Mouse (Mus musculus) mouse embryonic stem cell (cell line): Measurements from ENCODE around the gene Prnp.

Experiments
- in situ Hi-C, 2 experiments: fragments of 300-500 bp; cut with MboI; formaldehyde crosslinking; loops; 1 replicate in 1 of 2; 3 replicates in 1 of 2; pipeline ENCODE4 v1.14.3; 2019 to 2020; ENCODE audit warnings: low sequenced_read_pairs in 2 of 2, low pct_unique_long_range_greater_than_20kb in 1 of 2, mixed read lengths in 1 of 2; ENCODE audit not compliant: unreplicated experiment in 1 of 2

Gene Prnp

GRCm38 (mm10) chr2:131905025-131905424 lies 4.7 kb upstream of the Prnp start:
- in situ Hi-C loops = no loop called here

DNA sequence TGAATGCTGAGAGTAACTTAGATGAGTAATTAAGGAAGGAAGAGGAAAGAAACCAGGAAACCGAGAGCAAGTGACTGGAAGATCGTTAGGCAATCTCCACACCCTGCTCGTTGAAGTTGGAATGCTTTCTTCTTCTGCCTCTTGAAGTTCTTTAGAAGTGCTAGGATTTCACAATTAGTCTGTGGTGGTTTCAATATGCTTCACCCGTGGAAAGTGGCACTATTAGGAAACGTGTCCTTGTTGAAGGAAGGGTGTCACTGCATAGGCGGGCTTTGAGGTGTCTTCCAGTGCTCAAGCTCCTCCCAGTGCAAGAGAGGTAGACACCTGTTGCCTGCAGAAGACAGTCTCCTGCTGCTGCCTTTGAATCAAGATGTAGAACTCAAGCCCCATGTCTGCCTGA lies 4.0 kb upstream of the Prnp start:
- in situ Hi-C loops = no loop called here

GRCm38 (mm10) chr2:131906266-131906665 lies 3.5 kb upstream of the Prnp start:
- in situ Hi-C loops = no loop called here

GRCm38 (mm10) chr2:131906846-131907245 lies 2.9 kb upstream of the Prnp start:
- in situ Hi-C loops = no loop called here

DNA sequence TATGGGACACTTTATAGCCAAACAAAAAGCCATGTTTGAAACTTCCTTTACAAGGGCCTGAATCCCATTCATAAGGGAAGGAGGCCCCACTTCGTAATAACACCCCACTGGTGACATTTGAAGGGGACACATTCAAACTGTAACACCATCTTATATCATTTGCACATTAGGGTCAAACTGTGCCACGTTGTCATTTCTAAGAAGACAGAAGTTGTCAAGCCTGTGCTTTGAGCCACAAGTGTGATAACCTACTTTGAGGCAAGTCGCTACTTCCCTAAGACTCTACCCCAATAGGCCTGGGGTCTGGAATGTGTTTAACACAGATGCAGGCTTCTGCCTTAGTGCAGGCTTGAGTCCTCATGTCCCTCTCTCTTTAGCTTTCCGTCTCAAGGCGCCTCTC lies 2.4 kb upstream of the Prnp start:
- in situ Hi-C loops = no loop called here

- in situ Hi-C loops = no loop called here
Observed at GRCm38 (mm10) chr2:131908351-131908861, 1.3 kb upstream of the Prnp start.

DNA sequence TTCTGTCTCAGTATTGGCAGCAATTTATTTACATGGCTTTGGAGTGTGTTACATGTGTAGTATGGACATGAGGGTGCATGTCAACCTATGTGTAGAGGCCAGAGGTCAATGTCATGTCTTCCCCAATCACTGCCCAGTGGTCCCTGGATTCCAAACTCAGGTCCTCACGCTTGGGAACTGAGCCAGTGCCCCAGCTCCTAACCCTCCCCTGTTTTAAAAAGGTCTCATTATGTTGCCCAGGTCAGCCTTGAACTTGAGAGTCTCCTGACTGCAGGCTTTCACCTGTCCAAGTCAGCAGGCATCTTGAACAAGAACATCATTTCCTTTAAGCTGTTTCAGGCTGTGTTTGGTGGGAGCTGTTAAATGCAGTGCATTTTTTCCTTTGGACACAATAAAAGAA lies 822 bp upstream of the Prnp start:
- in situ Hi-C loops = no loop called here

DNA sequence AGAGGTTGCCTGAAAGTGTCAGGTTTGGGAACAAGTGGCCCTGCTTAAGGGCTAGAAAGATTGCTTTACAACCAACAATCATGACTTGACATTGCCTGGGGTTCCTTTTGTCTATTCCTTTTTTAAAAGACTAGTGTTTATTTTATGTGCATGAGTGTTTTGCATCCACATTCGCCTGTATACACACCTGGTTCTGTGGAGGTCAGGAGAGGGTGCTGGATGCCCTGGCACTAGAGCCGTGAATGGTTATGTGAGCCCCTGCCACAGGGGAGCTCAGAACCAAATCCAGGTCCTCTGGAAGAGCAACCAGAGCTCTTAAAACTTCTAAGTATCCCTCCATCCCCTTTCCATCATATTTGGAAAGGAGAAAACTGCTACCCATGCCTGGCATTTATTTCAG lies 1.1 kb downstream of the Prnp start:
- in situ Hi-C loops = no loop called here

DNA sequence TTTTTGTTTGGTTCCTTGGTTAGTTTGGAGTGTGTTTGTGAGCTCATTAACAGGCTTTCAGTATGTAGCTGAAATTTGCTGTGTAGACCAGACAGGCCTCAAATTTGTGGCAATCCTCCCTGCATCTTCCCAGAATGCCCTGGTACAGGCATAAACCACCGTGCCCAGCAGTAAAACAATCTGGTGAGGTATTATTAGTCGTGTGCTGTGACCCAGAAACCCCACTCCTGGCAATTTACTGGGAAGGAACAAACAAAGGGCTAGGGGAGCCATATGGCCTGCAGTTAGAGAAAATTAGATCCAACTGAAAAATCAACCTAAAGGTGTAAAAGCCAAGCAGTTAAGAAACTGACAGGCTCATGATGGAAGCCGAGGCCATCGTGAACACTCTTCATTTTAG lies 1.6 kb downstream of the Prnp start:
- in situ Hi-C loops = no loop called here

DNA sequence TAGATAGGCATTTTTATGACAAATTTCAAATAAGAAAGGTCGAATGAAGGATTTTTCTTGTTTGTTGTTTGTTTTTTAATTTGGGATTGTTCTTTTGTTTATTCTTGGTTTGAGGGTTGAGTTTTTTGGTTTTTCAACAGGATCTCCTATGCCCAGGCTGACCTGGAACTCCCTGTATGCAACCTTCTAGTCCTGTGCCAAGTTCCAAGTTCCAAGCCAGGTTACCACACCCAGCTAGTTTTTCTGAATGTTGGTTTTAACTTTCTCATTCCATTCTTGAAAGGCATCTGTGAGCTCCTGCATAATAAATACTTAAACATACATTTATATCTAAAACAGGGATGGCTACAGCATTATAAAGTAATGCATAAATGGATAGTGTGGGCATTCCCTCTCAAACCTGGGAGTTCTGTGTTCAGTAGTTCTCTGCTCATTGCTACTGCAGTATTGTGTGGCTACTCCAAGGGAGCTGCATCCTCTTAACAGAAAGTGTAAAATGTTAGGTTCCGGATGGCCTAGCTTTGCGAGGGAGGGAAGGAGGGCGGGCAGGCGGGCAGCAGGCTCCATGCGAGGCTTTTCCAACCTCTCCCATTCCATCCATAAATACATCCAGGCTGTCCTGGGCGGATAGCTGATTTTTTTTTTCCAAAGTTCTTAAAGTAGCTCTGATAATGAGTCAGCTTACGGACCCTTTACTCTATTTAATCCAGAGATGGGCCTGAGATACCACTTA lies 3.0 kb downstream of the Prnp start:
- in situ Hi-C loops = no loop called here

DNA sequence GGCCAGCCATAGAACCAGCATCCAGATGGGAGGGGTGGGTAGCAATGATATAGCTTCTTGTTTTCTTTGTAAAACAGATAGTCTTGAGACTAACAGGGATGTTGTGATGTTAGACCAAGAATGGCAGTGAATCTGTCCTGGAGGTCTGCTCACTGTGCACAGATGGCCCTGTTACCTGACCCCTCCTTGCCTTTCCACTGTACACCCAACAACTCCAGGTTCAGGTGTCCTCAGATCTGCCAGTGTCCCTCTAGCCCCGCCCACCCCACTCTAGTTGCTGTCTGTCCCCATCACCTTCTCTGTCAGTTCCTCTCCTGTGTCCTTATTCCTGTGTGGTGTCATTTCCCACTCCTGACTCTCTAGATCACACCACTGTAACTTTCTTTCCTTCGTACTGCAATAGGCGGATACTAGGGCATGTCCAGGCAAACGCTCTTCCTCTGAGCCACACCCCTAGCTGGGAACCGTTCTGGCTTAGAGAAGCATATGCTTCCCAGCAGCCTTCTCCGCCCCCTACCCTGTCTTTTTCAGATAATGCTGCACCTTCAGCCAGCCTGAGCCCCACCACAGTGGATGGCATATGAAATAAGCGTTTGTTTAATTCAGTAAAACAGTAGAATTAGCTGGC lies 22.7 kb downstream of the Prnp start:
- in situ Hi-C loops = loop anchor here in 1 of 2 experiments (25.0 kb wide), 2 partner anchors 120 to 370 kb away; partner anchors contain the start of gene Adra1d

DNA sequence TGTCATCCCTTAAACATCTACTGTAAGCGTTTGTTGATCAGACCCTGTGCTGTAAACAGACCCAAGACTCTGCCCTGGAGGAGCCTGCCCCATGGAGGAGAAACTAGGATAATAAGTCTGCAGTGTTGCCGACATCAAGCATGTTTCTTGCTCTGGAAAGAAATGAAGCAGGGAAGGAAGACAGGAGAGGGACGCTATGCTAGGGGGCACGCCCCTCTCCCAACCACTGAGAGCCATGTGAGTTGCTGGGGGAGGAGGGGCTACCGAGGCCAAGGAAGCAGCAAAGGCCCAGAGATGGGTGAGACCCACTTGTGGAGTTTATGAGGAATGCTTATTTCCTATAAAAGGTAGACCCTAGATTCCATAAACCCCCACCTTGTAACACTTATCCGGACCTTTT lies 23.3 kb downstream of the Prnp start:
- in situ Hi-C loops = loop anchor here in 1 of 2 experiments (25.0 kb wide), 2 partner anchors 121 to 371 kb away; partner anchors contain the start of gene Adra1d

- in situ Hi-C loops = loop anchor here in 1 of 2 experiments (25.0 kb wide), 2 partner anchors 121 to 371 kb away; partner anchors contain the start of gene Adra1d
Observed at GRCm38 (mm10) chr2:131933598-131933997, 23.9 kb downstream of the Prnp start.

DNA sequence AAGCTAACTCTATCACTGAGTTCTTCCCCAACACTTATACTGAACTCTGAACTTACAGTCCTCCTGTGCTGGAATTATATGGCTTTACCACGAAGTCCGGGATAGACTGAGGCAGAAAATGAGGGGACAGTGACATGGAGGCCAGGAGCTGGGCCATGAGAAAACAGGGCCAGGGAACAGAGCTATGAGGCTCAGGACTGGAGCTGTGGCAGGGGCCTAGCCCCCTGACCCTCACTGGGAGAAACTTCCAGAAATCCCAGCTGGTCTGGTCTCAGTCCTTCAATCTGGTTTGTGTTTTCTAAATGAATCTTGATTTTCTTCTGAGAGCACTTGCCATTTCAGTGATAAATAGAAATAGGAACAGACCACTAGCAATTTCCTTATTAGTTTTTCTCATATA lies 24.5 kb downstream of the Prnp start:
- in situ Hi-C loops = loop anchor here in 1 of 2 experiments (25.0 kb wide), 2 partner anchors 122 to 372 kb away; partner anchors contain the start of gene Adra1d

DNA sequence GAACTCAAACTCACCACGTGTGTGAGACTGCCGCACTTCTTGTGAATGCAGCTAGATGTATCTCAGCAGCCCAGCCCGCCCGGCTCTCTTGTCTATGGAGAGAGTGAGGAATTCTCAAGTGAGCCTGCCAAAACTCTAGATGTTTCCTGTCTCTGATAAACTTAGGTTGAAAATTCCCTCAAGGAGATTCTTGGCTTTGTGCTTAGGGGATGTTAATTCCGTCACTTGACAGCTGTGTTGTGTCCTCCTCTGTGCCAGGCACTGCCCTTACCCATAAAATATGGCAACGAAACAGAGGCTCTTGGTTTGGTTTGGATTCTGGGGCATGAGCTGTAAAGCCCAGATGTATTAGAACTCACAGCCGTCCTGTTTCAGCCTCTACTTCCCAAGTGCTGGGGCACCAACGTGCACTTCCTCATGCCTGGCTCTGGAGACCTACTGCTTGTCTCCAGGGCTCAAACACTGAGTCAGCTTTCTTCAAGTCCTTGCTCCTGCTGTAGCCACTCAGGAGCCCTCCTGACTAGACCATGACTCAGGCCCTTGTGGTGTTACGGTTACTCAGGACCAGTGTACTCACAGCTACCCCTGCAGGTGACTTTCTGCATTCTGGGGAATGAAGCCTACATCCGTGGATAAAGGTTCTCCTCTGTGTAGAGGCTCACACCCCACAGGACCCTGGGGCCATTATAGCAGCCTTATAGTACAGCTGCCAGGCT lies 25.8 kb downstream of the Prnp start:
- in situ Hi-C loops = loop anchor here (5.0 to 25.0 kb wide), 3 partner anchors 113 to 373 kb away; partner anchors contain the start of gene Adra1d (in 1 of the 2)

GRCm38 (mm10) chr2:131936410-131936809 lies 26.7 kb downstream of the Prnp start:
- in situ Hi-C loops = loop anchor here (5.0 to 25.0 kb wide), 3 partner anchors 114 to 374 kb away; partner anchors contain the start of gene Adra1d (in 1 of the 2)

GRCm38 (mm10) chr2:131939404-131940111 lies 29.8 kb downstream of the Prnp start:
- in situ Hi-C loops = loop anchor here (5.0 to 25.0 kb wide), 3 partner anchors 117 to 377 kb away; partner anchors contain the start of gene Adra1d (in 1 of the 2)

- in situ Hi-C loops = loop anchor here in 1 of 2 experiments (25.0 kb wide), 2 partner anchors 128 to 378 kb away; partner anchors contain the start of gene Adra1d
Observed at GRCm38 (mm10) chr2:131940506-131940905, 30.8 kb downstream of the Prnp start.
